Mouse (Mus musculus) MEL (cell line): ENCODE results near the gene Dnah17. TPM values are rescaled to one million over a fixed set of nuclear protein-coding genes. Genes with fewer than 3 reads are reported as not detected.

Experiments used
- DNase-seq: peaks from one replicate; pipeline ENCODE4 v3.0.0; 2011; ENCODE audit warnings: low read depth, low spot score
- H3K27ac ChIP-seq: 2 replicates; pipeline ENCODE4 v1.5.1; 2012; ENCODE audit warnings: low read depth, mild to moderate bottlenecking, control low read depth, low read length, moderate library complexity; ENCODE audit not compliant: control insufficient read depth
- H3K27me3 ChIP-seq, 2 experiments: fragments of 150-350 bp in 1 of 2; sonication (generic) in 1 of 2; 2 replicates each; pipeline ENCODE4 v1.6.1; 2012; ENCODE audit warnings: low read length in 2 of 2, mild to moderate bottlenecking in 2 of 2, improper control_type of control experiment in 1 of 2, moderate library complexity in 1 of 2; ENCODE audit not compliant: insufficient read depth in 2 of 2, control insufficient read depth in 1 of 2
- H3K36me3 ChIP-seq, 2 experiments: 2 replicates each; pipeline ENCODE4 v1.6.1; 2012 to 2014; ENCODE audit warnings: low read length in 2 of 2, improper control_type of control experiment in 1 of 2, inconsistent platforms in 1 of 2, mild to moderate bottlenecking in 1 of 2; ENCODE audit not compliant: insufficient read depth in 2 of 2, control insufficient read depth in 1 of 2
- H3K4me1 ChIP-seq, 2 experiments: fragments of 150-350 bp in 1 of 2; sonication (generic) in 1 of 2; 2 replicates each; pipeline ENCODE4 v1.6.1; 2012; ENCODE audit warnings: low read length in 2 of 2, improper control_type of control experiment in 1 of 2, mild to moderate bottlenecking in 1 of 2; ENCODE audit not compliant: insufficient read depth in 2 of 2, control insufficient read depth in 1 of 2
- H3K4me3 ChIP-seq, 2 experiments: fragments of 150-350 bp in 1 of 2; sonication (generic) in 1 of 2; 2 replicates each; pipeline ENCODE4 v1.5.1; 2012; ENCODE audit warnings: low read depth in 2 of 2, low read length in 2 of 2, mild to moderate bottlenecking in 2 of 2, moderate library complexity in 2 of 2, control low read depth in 1 of 2, improper control_type of control experiment in 1 of 2; ENCODE audit not compliant: control insufficient read depth in 1 of 2, insufficient read depth in 1 of 2
- H3K79me2 ChIP-seq: 2 replicates; pipeline ENCODE4 v1.6.1; 2012; ENCODE audit warnings: mild to moderate bottlenecking, low read length, moderate library complexity; ENCODE audit not compliant: control insufficient read depth, poor library complexity, insufficient read depth
- H3K9ac ChIP-seq: 2 replicates; pipeline ENCODE4 v1.6.1; 2012; ENCODE audit warnings: low read depth, mild to moderate bottlenecking, control low read depth, low read length, moderate library complexity; ENCODE audit not compliant: control insufficient read depth, poor library complexity, severe bottlenecking
- H3K9me3 ChIP-seq: fragments of 150-350 bp; sonication (generic); replicated peaks from 2 replicates; pipeline ENCODE4 v1.6.1; 2012; ENCODE audit warnings: mild to moderate bottlenecking, low read length, improper control_type of control experiment, moderate library complexity; ENCODE audit not compliant: insufficient read depth
- CHD1 ChIP-seq: IDR thresholded peaks from 2 replicates; pipeline ENCODE4 v1.6.1; 2012; ENCODE audit warnings: low read depth, mild to moderate bottlenecking, inconsistent platforms, low read length, improper control_type of control experiment
- CHD2 ChIP-seq: IDR thresholded peaks from 2 replicates; pipeline ENCODE4 v1.6.1; 2011; ENCODE audit warnings: low read length, improper control_type of control experiment
- CTCF ChIP-seq, 3 experiments: IDR thresholded peaks in 2 of 3; conservative IDR thresholded peaks in 1 of 3; 2 replicates each; pipeline ENCODE4 v1.5.1; 2011 to 2012; ENCODE audit warnings: low read length in 3 of 3, low read depth in 2 of 3, mild to moderate bottlenecking in 2 of 3, improper control_type of control experiment in 1 of 3, inconsistent platforms in 1 of 3, mixed read lengths in 1 of 3, moderate library complexity in 1 of 3; ENCODE audit not compliant: control insufficient read depth in 1 of 3, insufficient read depth in 1 of 3, poor library complexity in 1 of 3, severe bottlenecking in 1 of 3
- E2F4 ChIP-seq: IDR thresholded peaks from 2 replicates; pipeline ENCODE4 v1.6.1; 2011; ENCODE audit warnings: low read depth, low read length, improper control_type of control experiment, borderline replicate concordance
- ELF1 ChIP-seq: IDR thresholded peaks from 2 replicates; pipeline ENCODE4 v1.6.1; 2014; ENCODE audit warnings: low read depth, mild to moderate bottlenecking, inconsistent platforms, low read length, improper control_type of control experiment, moderate library complexity
- GATA1 ChIP-seq: IDR thresholded peaks from 2 replicates; pipeline ENCODE4 v1.6.1; 2011; ENCODE audit warnings: low read depth, low read length, improper control_type of control experiment
- HCFC1 ChIP-seq: IDR thresholded peaks from 2 replicates; pipeline ENCODE4 v1.6.1; 2012; ENCODE audit warnings: low read depth, mild to moderate bottlenecking, inconsistent platforms, low read length, improper control_type of control experiment, moderate library complexity
- KAT2A ChIP-seq: conservative IDR thresholded peaks from 2 replicates; pipeline ENCODE4 v1.6.1; 2012; ENCODE audit warnings: low read depth, low read length, improper control_type of control experiment, inconsistent platforms
- MAFK ChIP-seq: IDR thresholded peaks from 2 replicates; pipeline ENCODE4 v1.6.1; 2011; ENCODE audit warnings: low read depth, mild to moderate bottlenecking, low read length, improper control_type of control experiment, borderline replicate concordance
- MEF2A ChIP-seq: IDR thresholded peaks from 2 replicates; pipeline ENCODE4 v1.6.1; 2014; ENCODE audit warnings: low read depth, mild to moderate bottlenecking, inconsistent platforms, low read length, improper control_type of control experiment; ENCODE audit not compliant: poor library complexity, insufficient replicate concordance, severe bottlenecking; ENCODE audit errors: extremely low read depth
- MXI1 ChIP-seq: IDR thresholded peaks from 2 replicates; pipeline ENCODE4 v1.6.1; 2011; ENCODE audit warnings: mild to moderate bottlenecking, low read depth, low read length, improper control_type of control experiment
- NELFE ChIP-seq: IDR thresholded peaks from 2 replicates; pipeline ENCODE4 v1.6.1; 2011; ENCODE audit warnings: low read depth, low read length, improper control_type of control experiment
- POLR2AphosphoS2 ChIP-seq: IDR thresholded peaks from 2 replicates; pipeline ENCODE4 v1.6.1; 2011; ENCODE audit warnings: low read length, improper control_type of control experiment
- RAD21 ChIP-seq: IDR thresholded peaks from 2 replicates; pipeline ENCODE4 v1.6.1; 2011; ENCODE audit warnings: mild to moderate bottlenecking, low read depth, low read length, improper control_type of control experiment
- RCOR1 ChIP-seq: IDR thresholded peaks from 2 replicates; pipeline ENCODE4 v1.6.1; 2012; ENCODE audit warnings: low read depth, mild to moderate bottlenecking, inconsistent platforms, low read length, improper control_type of control experiment
- TCF12 ChIP-seq: IDR thresholded peaks from 2 replicates; pipeline ENCODE4 v1.6.1; 2014; ENCODE audit warnings: low read depth, mild to moderate bottlenecking, inconsistent platforms, low read length, improper control_type of control experiment, moderate library complexity
- USF2 ChIP-seq, 2 experiments: IDR thresholded peaks; 2 replicates each; pipeline ENCODE4 v1.6.1; 2011 to 2012; ENCODE audit warnings: improper control_type of control experiment in 2 of 2, low read length in 2 of 2, borderline replicate concordance in 1 of 2, inconsistent platforms in 1 of 2, low read depth in 1 of 2, mild to moderate bottlenecking in 1 of 2; ENCODE audit not compliant: insufficient read depth in 1 of 2
- ZC3H11A ChIP-seq: IDR thresholded peaks from 2 replicates; pipeline ENCODE4 v1.6.1; 2012; ENCODE audit warnings: low read depth, mild to moderate bottlenecking, inconsistent platforms, low read length, improper control_type of control experiment
- ZNF384 ChIP-seq: IDR thresholded peaks from 2 replicates; pipeline ENCODE4 v1.6.1; 2012; ENCODE audit warnings: low read depth, mild to moderate bottlenecking, inconsistent platforms, low read length, improper control_type of control experiment
- polyA plus RNA-seq, 2 experiments: library from polyadenylated mRNA; stranded (reverse) in 1 of 2; unstranded in 1 of 2; fragments of >175 nt in 1 of 2; fragments of >200 nt in 1 of 2; gene quantifications; 2 replicates each; pipeline versions ENCODE4 v1.2.1 to v1.2.4; 2012; ENCODE audit warnings: low replicate concordance in 2 of 2, low read depth in 1 of 2; ENCODE audit not compliant: insufficient read length in 2 of 2, insufficient read depth in 1 of 2, missing spikeins in 1 of 2
- total RNA-seq: library from RNA; depleted of rRNA; stranded (reverse); fragments of 300-350 nt; gene quantifications from 2 replicates; pipeline ENCODE4 v1.2.3, GENCODE M21; 2012

The Dnah17 gene
- total and polyA plus RNA-seq, 3 experiments = 0.04 to 0.21 TPM; not detected in 1

- no peak for DNase-seq
- Histone ChIP-seq H3K79me2 (peaks cover 21% of the 10 kb centered on the region; the same call in 1 of the 2 replicates), H3K4me1 (no peaks in the 10 kb centered on the region), H3K4me3 (no peak overlapping the region), H3K27ac (no peak overlapping the region), H3K36me3 (peaks cover 0 to 27% of the 10 kb centered on the region in 2 experiments; a peak in 2 of 4 replicates), H3K9me3 (no peaks in the 10 kb centered on the region), H3K9ac (no peak overlapping the region), H3K27me3 (no peaks in the 10 kb centered on the region)
- TF ChIP-seq MEF2A (no peak), E2F4 (no peak), GATA1 (no peak), CHD1 (no peak), ZNF384 (no peak), RCOR1 (no peak)
Observed at GRCm38 (mm10) chr11:118007460-118008143, 122.8 kb downstream of the Dnah17 start.

- no peak overlapping the region for H3K4me3 ChIP-seq
- H3K36me3 ChIP-seq = peaks cover 11 to 30% of the 10 kb centered on the region in 2 experiments
- no peak for DNase-seq
- H3K27ac ChIP-seq = no peak overlapping the region
- no peak overlapping the region for H3K9ac ChIP-seq
- H3K79me2 ChIP-seq = peaks cover 17% of the 10 kb centered on the region; the same call in 1 of the 2 replicates
- H3K27me3 ChIP-seq = no peaks in the 10 kb centered on the region
- no peaks in the 10 kb centered on the region for H3K9me3 ChIP-seq
- H3K4me1 ChIP-seq = peaks cover 10 to 13% of the 10 kb centered on the region in 2 experiments
- TF ChIP-seq RCOR1 (no peak), CTCF (IDR thresholded peaks at IDR 0.05 in 2 of 3, conservative IDR thresholded peaks at IDR 0.05 in 1 of 3; ENCODE audit: control insufficient read depth in 1 of 3, insufficient read depth in 1 of 3, low read depth in 2 of 3, low read length in 3 of 3, poor library complexity in 1 of 3, severe bottlenecking in 1 of 3) (no peak), RAD21 (no peak), KAT2A (no peak), CHD2 (no peak), USF2 (IDR thresholded peaks at IDR 0.05; ENCODE audit: borderline replicate concordance in 1 of 2, insufficient read depth in 1 of 2, low read depth in 1 of 2, low read length in 2 of 2) (no peak), NELFE (no peak), ELF1 (no peak), TCF12 (no peak), MAFK (no peak), ZC3H11A (no peak), GATA1 (no peak), HCFC1 (no peak), MXI1 (no peak), ZNF384 (no peak), POLR2AphosphoS2 (no peak)
Observed at GRCm38 (mm10) chr11:118004217-118004616, 126.2 kb downstream of the Dnah17 start.
